9 mouse cellular contexts compared by ENCODE assay signal in the genomic region with DNA sequence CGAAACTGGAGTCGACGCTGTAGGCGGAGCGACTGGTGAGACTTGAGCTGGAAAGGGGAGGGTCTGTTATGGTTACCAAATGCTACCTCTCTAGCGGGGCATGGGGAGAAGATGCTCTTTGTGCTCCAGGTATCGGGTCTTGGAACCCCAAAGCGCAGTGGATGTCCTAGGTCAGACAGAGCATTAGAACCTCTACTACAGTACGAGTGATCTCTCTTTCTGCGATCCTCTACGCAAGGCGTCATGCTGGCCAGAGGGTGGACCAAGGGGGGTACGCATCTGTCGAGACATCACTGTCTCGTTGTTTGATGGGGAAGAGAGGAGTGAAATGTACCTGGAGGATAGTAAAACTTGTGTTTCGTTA. TPM values are rescaled to one million over a fixed set of nuclear protein-coding genes. Genes with fewer than 3 reads are reported as not detected.
DNase-seq lines count a peak whose midpoint lies in the region; ATAC-seq and TF ChIP-seq lines count a peak whose summit lies in the region.
"Had no signal": no experiment of that assay in that cellular context is flagged by ENCODE, and none has a peak within 500 bp of the region (broad histone marks: within the 10 kb centered on the region; RNA-seq: fewer than 3 reads in every experiment).

No protein-coding gene starts in this region.

- TF ChIP-seq CTCF in lung, postnatal 0 days (IDR thresholded peaks at IDR 0.05): no peak

- no peaks in the 10 kb centered on the region for H3K27me3 ChIP-seq in lung, postnatal 0 days (replicated peaks; ENCODE audit: insufficient read depth, low read length)
- H3K27me3 ChIP-seq in forebrain, embryonic 12.5 days: no peaks in the 10 kb centered on the region
- H3K27me3 ChIP-seq in liver, embryonic 11.5 days (replicated peaks; ENCODE audit: control insufficient read depth, insufficient read depth, low read length): no peaks in the 10 kb centered on the region
- H3K27me3 ChIP-seq in stomach, embryonic 14.5 days (ENCODE audit: control insufficient read depth, insufficient read depth, low read length): no peaks in the 10 kb centered on the region

- H3K4me2 ChIP-seq in lung, postnatal 0 days (replicated peaks; ENCODE audit: low read depth, low read length): peak overlapping the region; percentile 69
- H3K4me2 ChIP-seq in forebrain, embryonic 12.5 days: peak overlapping the region; percentile 87
- peak overlapping the region; percentile 96 for H3K4me2 ChIP-seq in liver, embryonic 11.5 days
- H3K4me2 ChIP-seq in stomach, embryonic 14.5 days (replicated peaks; ENCODE audit: low read depth, low read length): peak overlapping the region; percentile 73

- no peak for TF ChIP-seq EP300 in lung, postnatal 0 days (IDR thresholded peaks at IDR 0.05)

- peak overlapping the region; percentile 71 for H3K4me3 ChIP-seq in lung, postnatal 0 days (ENCODE audit: low read depth, low read length)
- peak overlapping the region; percentile 79 for H3K4me3 ChIP-seq in forebrain, embryonic 12.5 days (replicated peaks)
- peak overlapping the region; percentile 88 for H3K4me3 ChIP-seq in liver, embryonic 11.5 days (ENCODE audit: low read depth, low read length)
- peak overlapping the region; percentile 88 for H3K4me3 ChIP-seq in stomach, embryonic 14.5 days (ENCODE audit: low read depth, low read length)

- peak overlapping the region; percentile 62 for H3K9ac ChIP-seq in lung, postnatal 0 days (replicated peaks; ENCODE audit: low read depth)
- peak overlapping the region; percentile 75 for H3K9ac ChIP-seq in forebrain, embryonic 12.5 days
- H3K9ac ChIP-seq in liver, embryonic 11.5 days (ENCODE audit: low read depth, low read length): peak overlapping the region; percentile 78
- peak overlapping the region; percentile 72 for H3K9ac ChIP-seq in stomach, embryonic 14.5 days (replicated peaks; ENCODE audit: low read depth, low read length)

- H3K4me1 ChIP-seq in lung, postnatal 0 days (ENCODE audit: insufficient read depth, low read depth, low read length): peaks cover 7% of the 10 kb centered on the region; the same call in 1 of the 2 replicates
- peaks cover 28% of the 10 kb centered on the region for H3K4me1 ChIP-seq in forebrain, embryonic 12.5 days
- peaks cover 17% of the 10 kb centered on the region for H3K4me1 ChIP-seq in liver, embryonic 11.5 days (replicated peaks; ENCODE audit: control insufficient read depth, insufficient read depth, low read length)
- peaks cover 15% of the 10 kb centered on the region; the same call in 1 of the 2 replicates for H3K4me1 ChIP-seq in stomach, embryonic 14.5 days (ENCODE audit: control insufficient read depth, insufficient read depth, low read length)

- ATAC-seq in lung, postnatal 0 days: peak; percentile 17
- peak; percentile 68; the same call in 1 of the 2 replicates for ATAC-seq in forebrain, embryonic 12.5 days (ENCODE audit: low FRiP score)
- peak; percentile 39 for ATAC-seq in liver, embryonic 11.5 days (replicated peaks; ENCODE audit: low FRiP score)
- no peak for ATAC-seq in stomach, embryonic 14.5 days (ENCODE audit: insufficient number of reproducible peaks, insufficient read depth, low FRiP score, low read depth)

- H3K36me3 ChIP-seq in lung, postnatal 0 days (ENCODE audit: insufficient read depth, low read length): peaks cover 9% of the 10 kb centered on the region; the same call in 1 of the 2 replicates
- H3K36me3 ChIP-seq in forebrain, embryonic 12.5 days (replicated peaks): peaks cover 42% of the 10 kb centered on the region
- H3K36me3 ChIP-seq in liver, embryonic 11.5 days (ENCODE audit: control insufficient read depth, insufficient read depth, low read length): peaks cover 3% of the 10 kb centered on the region; the same call in 1 of the 2 replicates
- peaks cover 22% of the 10 kb centered on the region; the same call in 1 of the 2 replicates for H3K36me3 ChIP-seq in stomach, embryonic 14.5 days (ENCODE audit: control insufficient read depth, insufficient read depth, low read length)

- 2% methylated on average over 16 of the region's 16 CpGs for WGBS in lung, postnatal 0 days
- WGBS in forebrain, embryonic 12.5 days: under 1% methylated on average over 16 of the region's 16 CpGs
- under 1% methylated on average over 16 of the region's 16 CpGs for WGBS in liver, embryonic 11.5 days
- WGBS in stomach, embryonic 14.5 days: under 1% methylated on average over 16 of the region's 16 CpGs

- no peak for DNase-seq in lung, postnatal 0 days (ENCODE audit: low spot score)
- DNase-seq in lung, postnatal 10 days: no peak
- no peak for DNase-seq in liver, embryonic 11.5 days (ENCODE audit: low spot score)
- DNase-seq in MN1 (ENCODE audit: low spot score): no peak
- no peak for DNase-seq in Muller cell, postnatal 12 days (ENCODE audit: inconsistent ontology term)
- DNase-seq in layer of hippocampus, postnatal 25 days (ENCODE audit: extremely low spot score in 1 of 2, low spot score in 1 of 2): no peak

- no peaks in the 10 kb centered on the region for H3K9me3 ChIP-seq in lung, postnatal 0 days (ENCODE audit: low read length)
- H3K9me3 ChIP-seq in forebrain, embryonic 12.5 days: no peaks in the 10 kb centered on the region
- H3K9me3 ChIP-seq in liver, embryonic 11.5 days (ENCODE audit: control insufficient read depth, low read length): no peaks in the 10 kb centered on the region
- no peaks in the 10 kb centered on the region for H3K9me3 ChIP-seq in stomach, embryonic 14.5 days (ENCODE audit: control insufficient read depth, low read depth, low read length)

- 0 out of 2 replicates have a peak overlapping the region, but pooled peaks have one; percentile 22 for H3K27ac ChIP-seq in lung, postnatal 0 days (ENCODE audit: low read length)
- H3K27ac ChIP-seq in forebrain, embryonic 12.5 days: no peak overlapping the region
- H3K27ac ChIP-seq in liver, embryonic 11.5 days (ENCODE audit: low read depth, low read length): no peak overlapping the region
- no peak overlapping the region for H3K27ac ChIP-seq in stomach, embryonic 14.5 days (ENCODE audit: low read length)

RNA-seq across cellular contexts. Expression of gene Recql5, which starts 0.5 kb away (rescaled TPM):
- 9.2 and 9.9 TPM in 2 replicates for polyA plus RNA-seq in lung, postnatal 0 days (2015; fragmentation: Nextera tagmentation; extraction: Ambion mirVana)
- polyA plus RNA-seq in forebrain, embryonic 12.5 days (2016; fragmentation: Nextera tagmentation; extraction: Ambion mirVana): 32.5 and 33.4 TPM in 2 replicates
- 19.8 and 22.9 TPM in 2 replicates for polyA plus RNA-seq in liver, embryonic 11.5 days (2014; fragmentation: Nextera tagmentation; extraction: Ambion mirVana)
- 19.6 and 20.2 TPM in 2 replicates for polyA plus RNA-seq in stomach, embryonic 14.5 days (2014; fragmentation: Nextera tagmentation; extraction: Ambion mirVana)
- 10 to 100 TPM; 25.7 to 28.4 TPM for total RNA-seq in layer of hippocampus, postnatal 25 days (2021)

RNA-seq across cellular contexts. Expression of gene Sap30bp, which starts 0.6 kb away (rescaled TPM):
- polyA plus RNA-seq in lung, postnatal 0 days (2015; fragmentation: Nextera tagmentation; extraction: Ambion mirVana): 21.2 and 22.8 TPM in 2 replicates
- polyA plus RNA-seq in forebrain, embryonic 12.5 days (2016; fragmentation: Nextera tagmentation; extraction: Ambion mirVana): 56.8 and 61.9 TPM in 2 replicates
- polyA plus RNA-seq in liver, embryonic 11.5 days (2014; fragmentation: Nextera tagmentation; extraction: Ambion mirVana): 36.5 and 39.9 TPM in 2 replicates
- 35.8 and 43.6 TPM in 2 replicates for polyA plus RNA-seq in stomach, embryonic 14.5 days (2014; fragmentation: Nextera tagmentation; extraction: Ambion mirVana)
- total RNA-seq in layer of hippocampus, postnatal 25 days (2021): 10 to 100 TPM; 33.1 to 47.4 TPM

RNA-seq across cellular contexts. Expression of gene Smim6, which starts 21.9 kb away (rescaled TPM):
- polyA plus RNA-seq in lung, postnatal 0 days (2015; fragmentation: Nextera tagmentation; extraction: Ambion mirVana): 58.1 and 61.5 TPM in 2 replicates
- 0.49 and 1.1 TPM in 2 replicates for polyA plus RNA-seq in forebrain, embryonic 12.5 days (2016; fragmentation: Nextera tagmentation; extraction: Ambion mirVana)
- 3.5 and 3.6 TPM in 2 replicates for polyA plus RNA-seq in liver, embryonic 11.5 days (2014; fragmentation: Nextera tagmentation; extraction: Ambion mirVana)
- polyA plus RNA-seq in stomach, embryonic 14.5 days (2014; fragmentation: Nextera tagmentation; extraction: Ambion mirVana): 35.9 and 41.9 TPM in 2 replicates
- not detected for total RNA-seq in layer of hippocampus, postnatal 25 days (2021)
- total RNA-seq: neutrophil, adult 5-6 weeks had no signal

RNA-seq across cellular contexts. Expression of gene Smim5, which starts 34.0 kb away (rescaled TPM):
- polyA plus RNA-seq in lung, postnatal 0 days (2015; fragmentation: Nextera tagmentation; extraction: Ambion mirVana): 25.8 and 27.6 TPM in 2 replicates
- polyA plus RNA-seq in forebrain, embryonic 12.5 days (2016; fragmentation: Nextera tagmentation; extraction: Ambion mirVana): 1.1 and 1.3 TPM in 2 replicates
- 39.5 and 45.9 TPM in 2 replicates for polyA plus RNA-seq in liver, embryonic 11.5 days (2014; fragmentation: Nextera tagmentation; extraction: Ambion mirVana)
- polyA plus RNA-seq in stomach, embryonic 14.5 days (2014; fragmentation: Nextera tagmentation; extraction: Ambion mirVana): 2.1 TPM in 2 replicates
- 1 to 10 TPM in 1 of 2 experiments, under 1 TPM in 1; 0.54 to 1.2 TPM for total RNA-seq in layer of hippocampus, postnatal 25 days (2021)

RNA-seq across cellular contexts. Expression of gene Itgb4, which starts 40.8 kb away (rescaled TPM):
- 3.8 and 4.2 TPM in 2 replicates for polyA plus RNA-seq in lung, postnatal 0 days (2015; fragmentation: Nextera tagmentation; extraction: Ambion mirVana)
- 0.94 and 1.0 TPM in 2 replicates for polyA plus RNA-seq in forebrain, embryonic 12.5 days (2016; fragmentation: Nextera tagmentation; extraction: Ambion mirVana)
- polyA plus RNA-seq in liver, embryonic 11.5 days (2014; fragmentation: Nextera tagmentation; extraction: Ambion mirVana): 0.60 and 0.77 TPM in 2 replicates
- polyA plus RNA-seq in stomach, embryonic 14.5 days (2014; fragmentation: Nextera tagmentation; extraction: Ambion mirVana): 10.2 and 10.7 TPM in 2 replicates
- 1 to 10 TPM; 5.2 to 6.5 TPM for total RNA-seq in layer of hippocampus, postnatal 25 days (2021)
